Mouse (Mus musculus) brain, embryonic 14.5 days (tissue): ENCODE data around the gene Samd8.

ENCODE experiments used
- CTCF ChIP-seq: fragments of 200-500 bp; IDR thresholded peaks from 2 replicates; pipeline ENCODE4 v1.5.1; 2012; ENCODE audit warnings: inconsistent platforms, mild to moderate bottlenecking, moderate library complexity, borderline replicate concordance; ENCODE audit not compliant: insufficient read depth, insufficient read length; ENCODE audit errors: extremely low read depth
- POLR2A ChIP-seq: fragments of 200-500 bp; IDR thresholded peaks from 2 replicates; pipeline ENCODE4 v1.6.1; 2012; ENCODE audit warnings: mild to moderate bottlenecking, inconsistent platforms, borderline replicate concordance; ENCODE audit not compliant: poor library complexity, insufficient read depth, insufficient read length, severe bottlenecking; ENCODE audit errors: extremely low read depth

DNA sequence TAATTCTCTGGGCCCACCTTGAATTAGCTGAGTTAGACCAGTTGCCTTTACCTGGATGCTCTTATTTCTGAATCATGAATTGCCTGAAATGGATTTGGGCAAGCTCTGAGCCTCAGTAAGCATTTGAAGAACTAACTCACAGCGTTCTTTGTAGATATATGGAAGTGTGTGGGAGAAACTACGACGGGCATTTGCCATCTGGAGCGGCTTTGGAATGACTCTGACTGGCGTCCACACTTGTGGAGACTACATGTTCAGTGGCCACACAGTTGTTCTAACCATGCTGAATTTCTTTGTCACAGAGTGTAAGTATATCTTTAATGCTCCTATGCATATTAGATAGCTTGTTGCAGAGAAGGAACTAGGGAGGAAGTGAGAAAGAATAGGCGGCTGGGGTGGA, 41.9 kb downstream of the Samd8 start:
- no peak for TF ChIP-seq CTCF
- TF ChIP-seq POLR2A, result no peak
